Mouse (Mus musculus): ENCODE results near the gene Msl2. TPM values are rescaled to one million over a fixed set of nuclear protein-coding genes. Genes with fewer than 3 reads are reported as not detected.

Gene Msl2
- total and polyA plus RNA-seq, 2 experiments from 2014 or later = 4.1 to 38.5 TPM

- no peak overlapping the region for H3K27ac ChIP-seq (ENCODE audit: low read depth, low read length)
- 51% methylated on average over 7 of the region's 7 CpGs for WGBS
- no peaks in the 10 kb centered on the region for H3K36me3 ChIP-seq (ENCODE audit: insufficient read depth, low read length)
- ATAC-seq (ENCODE audit: low FRiP score) = no peak
- no peak for TF ChIP-seq CTCF (IDR thresholded peaks at IDR 0.05)
- no peak overlapping the region for H3K4me2 ChIP-seq (ENCODE audit: low read depth, low read length, poor library complexity, severe bottlenecking)
- no peaks in the 10 kb centered on the region for H3K27me3 ChIP-seq (ENCODE audit: insufficient read depth, low read length)
- no peaks in the 10 kb centered on the region for H3K9me3 ChIP-seq (ENCODE audit: low read length)
- no peak overlapping the region for H3K9ac ChIP-seq (replicated peaks; ENCODE audit: low read length, poor library complexity, severe bottlenecking)
- DNase-seq (ENCODE audit: low spot score) = no peak
- no peak overlapping the region for H3K4me3 ChIP-seq (ENCODE audit: low read depth, low read length)
- peaks cover 2% of the 10 kb centered on the region; the same call in 1 of the 2 replicates for H3K4me1 ChIP-seq (ENCODE audit: insufficient read depth, low read length)
Measured at GRCm38 (mm10) chr9:101037396-101037795, 36.5 kb upstream of the Msl2 start.

- Histone ChIP-seq H3K9me3 (ENCODE audit: low read length) (no peaks in the 10 kb centered on the region), H3K4me2 (ENCODE audit: low read depth, low read length, poor library complexity, severe bottlenecking) (no peak overlapping the region), H3K27ac (ENCODE audit: low read depth, low read length) (no peak overlapping the region), H3K9ac (replicated peaks; ENCODE audit: low read length, poor library complexity, severe bottlenecking) (no peak overlapping the region), H3K4me1 (ENCODE audit: insufficient read depth, low read length) (peaks cover 2% of the 10 kb centered on the region; the same call in 1 of the 2 replicates), H3K4me3 (ENCODE audit: low read depth, low read length) (no peak overlapping the region), H3K27me3 (ENCODE audit: insufficient read depth, low read length) (no peaks in the 10 kb centered on the region), H3K36me3 (ENCODE audit: insufficient read depth, low read length) (no peaks in the 10 kb centered on the region)
- no peak for DNase-seq (ENCODE audit: low spot score)
- no peak for TF ChIP-seq CTCF (IDR thresholded peaks at IDR 0.05)
- 81% methylated on average over 5 of the region's 5 CpGs for WGBS
- ATAC-seq (ENCODE audit: low FRiP score) = no peak
Measured at GRCm38 (mm10) chr9:101038634-101039033, 35.3 kb upstream of the Msl2 start.

GRCm38 (mm10) chr9:101041508-101041907 is 32.4 kb upstream of the Msl2 start:
- H3K27ac ChIP-seq (ENCODE audit: low read depth, low read length) = no peak overlapping the region
- no peaks in the 10 kb centered on the region for H3K27me3 ChIP-seq (ENCODE audit: insufficient read depth, low read length)
- H3K9me3 ChIP-seq (ENCODE audit: low read length) = no peaks in the 10 kb centered on the region
- no peak overlapping the region for H3K4me3 ChIP-seq (ENCODE audit: low read depth, low read length)
- H3K4me1 ChIP-seq (ENCODE audit: insufficient read depth, low read length) = no peaks in the 10 kb centered on the region
- H3K36me3 ChIP-seq (ENCODE audit: insufficient read depth, low read length) = no peaks in the 10 kb centered on the region
- WGBS = 77% methylated on average over 5 of the region's 5 CpGs
- no peak for TF ChIP-seq CTCF (IDR thresholded peaks at IDR 0.05)
- H3K9ac ChIP-seq (replicated peaks; ENCODE audit: low read length, poor library complexity, severe bottlenecking) = no peak overlapping the region
- DNase-seq (ENCODE audit: low spot score) (no peak), ATAC-seq (ENCODE audit: low FRiP score) (no peak)
- H3K4me2 ChIP-seq (ENCODE audit: low read depth, low read length, poor library complexity, severe bottlenecking) = no peak overlapping the region

GRCm38 (mm10) chr9:101042249-101042648 is 31.7 kb upstream of the Msl2 start:
- Histone ChIP-seq H3K27me3 (ENCODE audit: insufficient read depth, low read length) (no peaks in the 10 kb centered on the region), H3K9me3 (ENCODE audit: low read length) (no peaks in the 10 kb centered on the region), H3K9ac (replicated peaks; ENCODE audit: low read length, poor library complexity, severe bottlenecking) (no peak overlapping the region), H3K4me1 (ENCODE audit: insufficient read depth, low read length) (no peaks in the 10 kb centered on the region), H3K4me3 (ENCODE audit: low read depth, low read length) (no peak overlapping the region), H3K36me3 (ENCODE audit: insufficient read depth, low read length) (no peaks in the 10 kb centered on the region), H3K27ac (ENCODE audit: low read depth, low read length) (no peak overlapping the region), H3K4me2 (ENCODE audit: low read depth, low read length, poor library complexity, severe bottlenecking) (no peak overlapping the region)
- ATAC-seq (ENCODE audit: low FRiP score) (no peak), DNase-seq (ENCODE audit: low spot score) (no peak)
- 81% methylated on average over 9 of the region's 9 CpGs for WGBS
- TF ChIP-seq CTCF (IDR thresholded peaks at IDR 0.05) = no peak

DNA sequence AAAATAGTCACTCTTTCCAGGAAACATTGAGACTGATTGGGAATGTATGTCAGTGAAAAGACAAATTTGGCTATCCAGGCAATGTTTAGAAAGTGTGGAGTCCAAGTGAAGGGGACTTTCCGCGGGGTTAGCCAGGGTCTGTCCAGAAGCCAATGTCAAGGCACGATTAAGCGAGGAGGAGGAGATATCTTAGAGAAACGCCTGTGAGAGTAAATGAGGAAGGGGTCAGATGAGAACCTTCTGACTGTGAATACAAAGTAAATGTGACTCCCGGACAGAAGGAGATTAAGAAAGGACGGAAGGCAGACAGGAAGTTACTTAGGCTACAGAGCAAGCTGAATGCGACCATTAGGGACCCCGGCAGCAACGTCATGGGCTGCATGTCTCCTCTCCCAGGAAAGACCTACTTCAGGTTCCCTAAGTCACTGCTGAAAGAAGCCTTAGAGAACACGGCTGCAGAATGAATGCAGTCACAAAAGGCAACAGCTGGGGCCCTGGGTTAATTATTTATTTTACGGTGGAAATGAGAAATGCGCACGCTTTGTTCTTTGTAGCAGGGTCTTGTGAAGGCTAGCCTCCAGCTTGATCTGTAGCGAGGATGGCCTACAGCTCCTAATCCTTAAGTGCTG is 28.1 kb upstream of the Msl2 start:
- no peak for TF ChIP-seq CTCF (IDR thresholded peaks at IDR 0.05)
- H3K27ac ChIP-seq (ENCODE audit: low read depth, low read length) = no peak overlapping the region
- DNase-seq (ENCODE audit: low spot score) = no peak

GRCm38 (mm10) chr9:101052007-101052406 is 21.9 kb upstream of the Msl2 start:
- DNase-seq (ENCODE audit: low spot score) (no peak), ATAC-seq (ENCODE audit: low FRiP score) (no peak)
- H3K27me3 ChIP-seq (ENCODE audit: insufficient read depth, low read length) = no peaks in the 10 kb centered on the region
- H3K36me3 ChIP-seq (ENCODE audit: insufficient read depth, low read length) = no peaks in the 10 kb centered on the region
- TF ChIP-seq CTCF (IDR thresholded peaks at IDR 0.05) = no peak
- H3K9ac ChIP-seq (replicated peaks; ENCODE audit: low read length, poor library complexity, severe bottlenecking) = no peak overlapping the region
- no peaks in the 10 kb centered on the region for H3K9me3 ChIP-seq (ENCODE audit: low read length)
- H3K4me3 ChIP-seq (ENCODE audit: low read depth, low read length) = no peak overlapping the region
- H3K4me1 ChIP-seq (ENCODE audit: insufficient read depth, low read length) = no peaks in the 10 kb centered on the region
- 91% methylated on average over 3 of the region's 3 CpGs for WGBS
- H3K27ac ChIP-seq (ENCODE audit: low read depth, low read length) = no peak overlapping the region
- H3K4me2 ChIP-seq (ENCODE audit: low read depth, low read length, poor library complexity, severe bottlenecking) = no peak overlapping the region

More for the DNA sequence above, 28.1 kb upstream of the Msl2 start:
- H3K36me3 ChIP-seq (ENCODE audit: insufficient read depth, low read length) = no peaks in the 10 kb centered on the region
- WGBS = 65% methylated on average over 15 of the region's 15 CpGs
- no peaks in the 10 kb centered on the region for H3K4me1 ChIP-seq (ENCODE audit: insufficient read depth, low read length)
- H3K4me2 ChIP-seq (ENCODE audit: low read depth, low read length, poor library complexity, severe bottlenecking) = no peak overlapping the region
- H3K9me3 ChIP-seq (ENCODE audit: low read length) = no peaks in the 10 kb centered on the region
- no peak overlapping the region for H3K9ac ChIP-seq (replicated peaks; ENCODE audit: low read length, poor library complexity, severe bottlenecking)
- ATAC-seq (ENCODE audit: low FRiP score) = no peak
- H3K27me3 ChIP-seq (ENCODE audit: insufficient read depth, low read length) = no peaks in the 10 kb centered on the region
- no peak overlapping the region for H3K4me3 ChIP-seq (ENCODE audit: low read depth, low read length)

All from midbrain, postnatal 0 days (tissue).